Mouse (Mus musculus) mouse embryonic stem cell (cell line): ENCODE data around the gene Apobec2.

Experiments
- in situ Hi-C, 2 experiments: fragments of 300-500 bp; cut with MboI; formaldehyde crosslinking; loops; 1 replicate in 1 of 2; 3 replicates in 1 of 2; pipeline ENCODE4 v1.14.3; 2019 to 2020; ENCODE audit warnings: low sequenced_read_pairs in 2 of 2, low pct_unique_long_range_greater_than_20kb in 1 of 2, mixed read lengths in 1 of 2; ENCODE audit not compliant: unreplicated experiment in 1 of 2

The Apobec2 gene

GRCm38 (mm10) chr17:48416425-48417195 is 16.1 kb downstream of the Apobec2 start:
- in situ Hi-C loops = no loop called here

GRCm38 (mm10) chr17:48416011-48416410 is 16.7 kb downstream of the Apobec2 start:
- in situ Hi-C loops = no loop called here

- in situ Hi-C loops = no loop called here
Observed at GRCm38 (mm10) chr17:48411241-48411640, 21.5 kb downstream of the Apobec2 start.

- in situ Hi-C loops = no loop called here
Observed at GRCm38 (mm10) chr17:48410299-48410785, 22.4 kb downstream of the Apobec2 start.

- in situ Hi-C loops = no loop called here
Observed at GRCm38 (mm10) chr17:48409380-48410298, 23.1 kb downstream of the Apobec2 start, which contains the start of the genes Nfya and Oard1. Gene Nfya, minus strand, starts transcription at chr17:48409906. Gene Oard1, plus strand, starts transcription at chr17:48410014.

- in situ Hi-C loops = no loop called here
Observed at GRCm38 (mm10) chr17:48408526-48409291, 24.0 kb downstream of the Apobec2 start.

GRCm38 (mm10) chr17:48407910-48408525 is 24.7 kb downstream of the Apobec2 start:
- in situ Hi-C loops = no loop called here

- in situ Hi-C loops = no loop called here
Observed at GRCm38 (mm10) chr17:48407154-48407553, 25.6 kb downstream of the Apobec2 start.

GRCm38 (mm10) chr17:48404706-48405105 is 28.0 kb downstream of the Apobec2 start:
- in situ Hi-C loops = no loop called here

- in situ Hi-C loops = no loop called here
Observed at GRCm38 (mm10) chr17:48403848-48404247, 28.9 kb downstream of the Apobec2 start.

- in situ Hi-C loops = no loop called here
Observed at GRCm38 (mm10) chr17:48402751-48403150, 30.0 kb downstream of the Apobec2 start.

GRCm38 (mm10) chr17:48401710-48402109 is 31.0 kb downstream of the Apobec2 start:
- in situ Hi-C loops = no loop called here

GRCm38 (mm10) chr17:48392616-48393015 is 40.1 kb downstream of the Apobec2 start:
- in situ Hi-C loops = no loop called here

GRCm38 (mm10) chr17:48391446-48391845 is 41.3 kb downstream of the Apobec2 start:
- in situ Hi-C loops = no loop called here

GRCm38 (mm10) chr17:48389442-48389841 is 43.3 kb downstream of the Apobec2 start:
- in situ Hi-C loops = no loop called here

- in situ Hi-C loops = no loop called here
Observed at GRCm38 (mm10) chr17:48388666-48389065, 44.1 kb downstream of the Apobec2 start.

GRCm38 (mm10) chr17:48385786-48386461 is 46.8 kb downstream of the Apobec2 start:
- in situ Hi-C loops = no loop called here

- in situ Hi-C loops = no loop called here
Observed at GRCm38 (mm10) chr17:48379050-48379449, 53.7 kb downstream of the Apobec2 start.
